Mouse (Mus musculus): ENCODE measurements around the gene Fkbp11. TPM values are rescaled to one million over a fixed set of nuclear protein-coding genes. Genes with fewer than 3 reads are reported as not detected.

The Fkbp11 gene
- polyA plus RNA-seq, 1 experiment: 59.6 TPM

DNA sequence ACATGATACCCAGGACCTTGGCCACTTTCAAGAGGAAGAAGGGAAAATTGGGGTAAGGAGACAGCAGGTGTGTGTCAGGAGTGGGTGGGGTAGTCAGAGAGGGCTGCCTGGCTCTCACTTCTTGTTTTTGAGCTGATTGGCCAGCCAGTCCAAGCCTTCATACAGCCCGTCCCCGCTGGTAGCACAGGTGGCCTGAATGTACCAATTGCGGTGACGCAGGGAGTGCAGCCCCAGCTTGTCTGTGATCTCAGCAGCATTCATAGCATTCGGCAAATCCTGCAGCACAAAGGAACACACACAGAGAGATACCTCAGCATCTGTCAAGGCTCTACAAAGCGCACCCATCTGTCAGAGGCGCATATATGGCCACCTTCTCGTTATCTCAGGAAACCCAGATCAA, 12.2 kb upstream of the Fkbp11 start:
- no peak for DNase-seq (ENCODE audit: low read depth)

DNA sequence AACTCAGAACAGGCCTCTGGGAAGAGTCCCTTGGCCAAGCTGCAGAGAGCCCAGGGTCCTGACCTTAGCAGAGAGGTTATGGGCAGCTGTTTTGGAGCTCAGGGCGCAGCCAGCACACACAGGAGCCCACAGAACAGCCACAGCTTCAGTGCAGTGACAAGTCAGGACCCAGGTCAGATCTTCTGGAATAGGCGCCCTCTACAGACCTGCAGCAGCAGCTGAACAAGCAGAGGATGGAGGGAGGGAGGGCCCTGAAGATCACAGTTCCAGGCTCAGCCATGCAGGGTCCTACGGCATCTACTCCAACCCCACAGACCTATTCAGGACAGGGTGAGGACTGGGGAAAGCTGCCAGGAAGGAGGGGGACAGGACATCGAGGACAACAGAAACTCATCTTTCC, 10.8 kb upstream of the Fkbp11 start:
- no peak for DNase-seq (ENCODE audit: low read depth)

DNA sequence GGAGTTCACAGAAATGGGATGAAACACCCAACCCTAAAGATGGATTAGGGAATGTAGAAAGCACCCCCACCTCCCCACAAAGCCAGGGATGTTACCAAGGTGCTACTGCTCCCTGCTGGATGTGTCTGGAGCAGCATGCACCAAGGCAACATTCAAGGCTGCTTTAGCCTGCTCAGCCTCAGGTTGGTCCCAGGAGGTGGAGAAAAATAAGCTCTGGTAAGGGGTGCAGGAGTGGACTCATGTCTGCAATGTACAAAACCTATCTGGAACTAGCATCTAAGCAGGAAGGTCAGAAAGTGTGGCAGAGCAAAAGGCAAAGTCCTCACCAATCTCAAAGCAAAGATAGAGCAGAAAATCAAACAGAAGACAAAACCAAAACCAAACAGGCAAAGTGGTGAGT, 9.9 kb upstream of the Fkbp11 start:
- no peak for DNase-seq (ENCODE audit: low read depth)

DNA sequence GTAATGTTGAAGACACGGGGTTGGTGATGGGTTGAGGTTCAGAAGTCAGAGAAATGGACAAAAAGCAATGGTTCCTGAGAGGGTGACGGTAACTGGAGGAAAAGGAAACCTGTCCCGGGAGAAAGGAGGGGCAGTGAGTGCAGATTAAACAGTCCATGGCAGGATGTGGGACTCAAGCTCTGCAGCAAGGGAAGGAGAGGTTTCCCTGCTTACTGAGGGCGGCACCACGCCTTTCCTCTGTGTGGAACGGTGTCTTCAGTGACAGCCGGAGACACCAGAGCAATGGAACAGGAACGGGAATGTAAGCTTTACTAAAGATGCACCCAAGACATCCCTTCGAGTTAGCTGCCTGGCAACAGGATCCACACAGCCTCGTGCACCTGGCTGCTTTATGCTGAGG, 8.5 kb upstream of the Fkbp11 start:
- no peak for DNase-seq (ENCODE audit: low read depth)

DNA sequence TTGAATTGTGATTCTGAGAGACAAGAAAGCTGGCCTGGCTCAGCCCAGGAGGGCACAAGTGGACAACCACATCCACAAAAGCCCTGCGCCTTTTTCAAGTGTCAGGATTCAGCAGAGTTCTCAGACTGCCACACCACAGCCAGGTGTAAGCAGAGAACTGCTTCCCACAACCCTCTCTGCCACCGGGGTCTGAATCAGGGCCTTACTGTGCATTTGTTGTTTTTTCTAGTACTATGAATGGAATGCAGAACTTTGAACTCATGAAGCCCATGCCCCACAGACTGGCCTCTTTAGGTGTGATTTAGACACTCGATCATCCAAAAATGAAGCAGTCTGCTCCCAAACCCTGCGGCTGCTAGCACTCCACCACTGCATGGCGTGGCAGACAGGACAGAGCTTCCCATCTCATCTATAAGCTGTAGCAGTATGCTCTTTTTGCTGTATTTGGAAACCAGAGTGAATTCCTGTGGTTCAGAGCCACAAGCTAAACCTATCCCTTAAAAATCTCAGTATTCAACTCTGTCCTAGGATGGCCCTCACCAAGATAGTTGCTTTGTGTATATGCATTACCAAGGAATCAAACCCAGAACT, 6.1 kb upstream of the Fkbp11 start:
- DNase-seq (ENCODE audit: low read depth): no peak

DNA sequence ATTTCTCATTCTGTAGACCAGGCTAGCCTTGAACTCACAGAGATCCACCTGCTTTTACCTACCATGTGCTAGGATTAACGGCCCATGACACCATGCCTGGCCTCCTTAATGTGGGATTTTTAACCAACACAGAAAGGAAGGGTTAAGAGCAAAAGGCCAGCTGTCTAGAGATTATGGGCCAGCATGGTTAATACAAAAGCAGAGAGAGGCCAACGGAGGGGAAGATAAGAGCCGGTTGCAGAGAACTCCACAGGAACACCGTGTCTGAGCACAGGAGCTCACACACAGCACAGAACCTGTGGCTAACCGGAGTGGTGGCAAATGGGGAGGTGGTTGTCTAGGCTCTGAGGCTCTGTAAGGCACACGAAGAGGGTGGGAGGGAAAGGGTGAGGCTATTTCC, 5.4 kb upstream of the Fkbp11 start:
- no peak for DNase-seq (ENCODE audit: low read depth)

DNA sequence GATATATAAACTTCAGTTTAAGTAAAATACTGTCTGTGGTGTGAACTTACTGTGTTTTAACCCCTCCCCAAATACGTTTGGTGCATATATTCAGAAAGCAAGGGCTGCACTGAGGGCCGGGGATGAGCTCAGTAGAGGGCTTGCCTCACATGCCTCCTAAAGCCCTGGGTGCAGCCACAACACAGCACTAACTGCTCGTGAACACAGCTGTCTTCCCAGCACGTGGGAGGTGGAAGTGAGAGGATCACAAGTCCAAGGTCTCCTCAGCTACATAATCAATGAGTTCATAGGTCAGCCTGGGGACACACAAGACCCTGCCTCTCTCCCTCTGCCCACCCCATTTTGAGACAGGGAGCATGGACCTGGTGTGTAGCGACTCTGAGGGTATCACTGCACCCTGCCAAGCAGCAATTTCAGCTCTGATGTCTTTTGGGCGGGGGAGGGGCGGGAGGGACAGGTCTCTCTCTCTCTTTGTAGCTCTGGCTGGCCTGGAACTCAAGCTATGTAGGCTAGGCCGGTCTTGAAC, 4.1 kb upstream of the Fkbp11 start:
- no peak for DNase-seq (ENCODE audit: low read depth)

DNA sequence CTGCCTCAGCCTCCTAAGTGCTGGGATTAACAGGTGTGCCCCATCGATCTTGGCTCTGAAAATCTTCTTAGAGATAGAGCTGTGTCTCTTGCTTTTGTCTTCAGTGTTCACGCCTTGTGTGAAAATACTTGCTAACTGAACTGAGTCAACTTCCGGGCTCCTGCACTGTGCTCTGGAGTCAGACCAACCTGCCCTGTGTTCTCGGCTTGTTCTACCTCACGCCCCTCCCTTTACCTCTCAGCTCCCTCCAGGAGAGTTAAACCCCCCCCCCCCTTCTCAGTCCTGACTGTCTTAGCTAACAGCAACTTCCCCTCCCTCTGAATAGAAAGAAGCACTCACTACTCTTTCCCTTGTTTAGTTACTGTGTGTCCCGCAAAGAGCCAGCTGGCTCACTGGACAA, 2.8 kb upstream of the Fkbp11 start:
- no peak for DNase-seq (ENCODE audit: low read depth)

DNA sequence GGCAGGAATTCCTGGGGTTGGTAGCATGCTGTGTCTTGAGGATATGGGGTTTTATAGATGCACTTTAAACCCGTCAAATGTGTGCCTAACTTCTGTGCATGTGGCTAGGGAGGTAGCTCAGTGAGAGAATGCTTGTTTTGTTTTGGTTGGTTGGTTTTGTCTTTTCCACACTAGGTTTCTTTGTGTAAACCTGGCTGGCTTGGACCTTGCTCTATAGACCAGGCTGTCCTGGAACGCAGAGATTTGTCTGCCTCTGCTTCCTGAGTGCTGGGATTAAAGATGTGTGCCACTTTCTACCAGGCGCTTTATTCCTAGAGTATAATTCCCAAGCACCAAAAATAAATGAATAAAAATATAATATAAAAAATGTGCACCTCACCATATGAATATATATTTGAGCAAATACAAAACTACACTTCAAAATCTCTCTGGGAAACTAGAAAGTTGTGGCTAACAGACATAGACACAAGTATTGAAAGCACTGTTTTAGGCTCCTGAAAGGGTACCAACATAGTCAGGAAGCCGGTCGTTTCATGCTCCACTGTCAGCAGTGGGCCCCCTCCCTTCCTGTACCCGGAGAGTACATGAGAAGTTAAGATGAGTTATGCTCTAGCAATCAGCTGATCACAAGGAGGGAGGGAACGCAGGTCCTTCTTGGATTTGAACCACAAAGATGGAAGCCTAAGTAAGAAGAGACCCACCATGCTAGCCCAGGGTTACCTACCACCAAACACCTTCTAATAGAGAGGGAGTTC, 2.0 kb upstream of the Fkbp11 start:
- DNase-seq (ENCODE audit: low read depth): no peak

DNA sequence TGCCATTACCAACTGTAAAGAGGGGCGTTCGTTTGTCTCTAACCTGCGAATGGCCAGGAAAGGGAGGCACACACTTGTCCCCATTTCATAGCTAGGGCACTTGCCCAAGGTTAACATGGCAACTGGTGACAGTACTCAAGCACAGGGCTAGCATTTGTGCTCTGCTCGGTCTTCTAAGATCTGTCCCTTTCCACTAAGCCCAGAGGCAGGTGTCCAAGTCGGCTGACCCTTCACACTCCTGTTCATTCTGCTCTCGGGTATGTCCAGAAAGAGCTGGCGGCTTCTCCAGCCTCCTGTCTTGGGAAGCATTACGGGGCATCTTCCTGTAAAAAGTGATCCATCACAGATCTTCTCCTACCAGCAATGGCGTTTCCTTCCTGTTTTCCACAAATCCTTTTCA, 368 bp upstream of the Fkbp11 start:
- DNase-seq (ENCODE audit: low read depth): no peak

DNA sequence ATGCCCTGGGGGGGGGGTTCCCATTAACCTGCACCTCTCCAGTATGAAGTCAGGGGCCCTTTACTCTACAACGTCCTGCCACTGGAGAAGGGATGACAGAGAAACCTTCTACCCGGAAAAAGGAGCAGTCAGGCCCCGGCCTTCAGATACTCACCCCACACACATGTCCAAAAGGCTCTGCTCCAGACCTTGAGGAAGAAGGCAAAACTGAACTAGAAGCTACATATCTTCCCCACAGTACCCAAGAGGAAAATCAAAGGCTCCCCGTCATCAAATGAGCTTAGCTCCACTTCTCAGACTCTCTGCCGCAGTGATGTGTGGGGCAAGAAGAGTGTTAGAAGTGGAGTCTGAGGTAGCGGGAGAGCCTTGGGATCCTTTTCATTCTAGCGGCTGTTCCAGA, 1.3 kb downstream of the Fkbp11 start:
- no peak for DNase-seq (ENCODE audit: low read depth)

DNA sequence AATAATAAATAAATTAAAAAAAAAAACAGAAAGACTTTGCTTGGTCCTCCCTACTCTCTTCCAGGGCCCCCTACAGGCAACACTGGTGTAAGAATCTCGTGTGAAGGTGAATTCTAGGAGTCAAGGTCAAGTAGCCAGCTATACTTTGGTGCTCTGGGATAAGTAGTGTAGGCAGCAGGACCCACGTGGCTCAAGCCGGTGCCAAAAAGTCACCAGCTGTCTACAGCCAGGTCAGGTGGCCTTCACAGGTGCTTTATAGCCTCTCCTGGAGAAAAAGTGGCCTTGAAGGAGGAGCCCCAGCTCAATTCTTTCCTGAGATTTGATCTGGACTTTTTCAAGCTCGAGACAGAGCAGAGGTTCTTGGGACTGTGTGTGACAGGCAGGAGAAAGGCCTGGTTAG, 1.9 kb downstream of the Fkbp11 start:
- DNase-seq (ENCODE audit: low read depth): no peak

DNA sequence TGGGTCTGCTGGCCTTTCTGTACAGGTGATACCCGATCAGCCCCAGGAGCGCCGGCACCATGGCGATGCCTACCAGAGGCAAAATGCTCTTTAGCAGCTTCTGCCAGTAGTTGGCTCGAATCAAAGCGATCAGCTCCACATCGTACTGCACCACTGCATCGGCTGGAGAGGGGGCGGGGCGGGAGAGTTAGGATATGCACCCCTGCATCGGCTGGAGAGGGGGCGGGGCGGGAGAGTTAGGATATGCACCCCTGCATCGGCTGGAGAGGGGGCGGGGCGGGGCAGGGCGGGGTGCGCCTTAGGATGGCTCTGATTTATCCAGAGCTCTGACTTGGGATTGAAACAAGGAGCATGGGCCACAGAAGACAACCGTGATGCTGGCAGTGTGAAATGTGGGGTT, 3.6 kb downstream of the Fkbp11 start:
- no peak for DNase-seq (ENCODE audit: low read depth)

DNA sequence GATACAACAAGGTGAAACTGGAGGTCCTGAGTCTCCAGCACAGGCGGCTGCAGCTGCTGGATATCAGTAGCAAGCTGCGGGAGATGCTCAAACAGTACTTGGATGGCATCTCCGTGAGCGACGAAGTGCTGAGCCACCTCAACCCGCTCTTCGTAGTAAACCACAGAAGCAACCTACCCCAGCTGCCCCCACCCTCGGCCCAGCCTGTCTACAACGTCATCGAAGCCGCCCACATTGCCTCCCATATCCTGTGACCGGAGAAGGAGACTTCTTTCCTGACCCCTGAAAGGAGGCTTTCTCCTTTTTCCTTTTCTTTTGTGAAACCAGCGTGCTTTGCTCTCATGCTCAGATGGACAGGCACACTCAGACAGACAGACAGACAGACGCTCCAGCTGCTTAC, 5.1 kb downstream of the Fkbp11 start:
- DNase-seq (ENCODE audit: low read depth): no peak

DNA sequence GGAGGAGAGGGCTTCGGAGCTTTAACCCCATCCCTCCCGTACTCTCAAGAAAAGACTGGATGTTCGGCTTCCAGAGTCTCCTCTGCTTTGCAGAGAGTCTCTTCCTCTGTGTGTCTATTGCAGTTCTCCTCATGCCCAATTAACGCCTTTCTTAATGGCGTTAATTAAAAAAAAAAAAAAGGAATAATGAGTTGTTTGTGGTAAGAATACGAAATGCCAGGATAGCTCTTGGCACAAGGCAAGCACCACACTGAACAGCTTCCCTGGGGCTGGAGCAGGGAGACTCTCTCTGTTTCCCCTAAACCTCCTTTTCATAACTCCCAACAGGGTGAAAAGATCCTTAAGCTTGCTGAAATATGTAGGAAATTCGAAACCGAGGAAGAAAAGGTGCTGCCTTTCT, 5.8 kb downstream of the Fkbp11 start:
- DNase-seq (ENCODE audit: low read depth): no peak

DNA sequence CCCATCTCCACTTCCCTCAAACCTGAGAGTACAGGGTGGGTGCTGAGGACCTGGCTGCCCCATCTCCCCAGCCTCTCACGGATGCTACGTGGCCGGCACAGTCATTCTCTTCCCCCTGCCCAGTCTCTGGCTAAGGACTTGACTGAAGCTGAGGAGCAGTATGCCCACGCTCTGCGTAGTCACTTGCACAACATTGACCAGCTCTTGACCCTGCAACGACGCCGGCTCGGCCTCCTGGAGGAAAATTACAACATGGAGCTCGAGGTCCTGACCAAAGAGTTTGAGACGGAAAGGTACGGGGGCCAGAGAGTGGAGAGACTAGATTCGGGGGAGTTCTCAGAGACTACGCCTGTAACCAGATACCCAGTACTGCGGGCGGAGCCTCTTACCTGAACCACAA, 10.7 kb downstream of the Fkbp11 start:
- no peak for DNase-seq (ENCODE audit: low read depth)

DNA sequence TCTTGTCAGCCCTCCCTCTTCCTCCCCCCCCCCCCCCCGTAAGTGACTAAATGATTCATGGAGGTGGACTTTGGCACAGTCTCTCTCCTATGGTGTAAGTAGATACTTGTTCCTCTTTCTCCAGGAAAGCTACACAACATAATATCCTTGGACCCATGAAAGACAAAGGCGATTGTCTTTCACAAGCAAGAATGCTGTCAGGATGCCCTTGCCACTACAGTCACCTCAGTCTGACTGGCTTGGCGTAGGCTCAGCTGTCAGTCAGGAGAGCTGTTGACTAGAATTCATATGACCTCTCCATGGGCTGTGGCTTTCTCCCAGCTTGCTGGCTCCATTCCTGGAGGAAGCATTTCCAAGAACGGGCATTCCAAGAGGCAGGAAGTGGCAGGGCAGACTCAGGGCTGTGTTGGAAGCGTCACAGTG, 13.8 kb downstream of the Fkbp11 start:
- DNase-seq (ENCODE audit: low read depth): peak; percentile 23

DNA sequence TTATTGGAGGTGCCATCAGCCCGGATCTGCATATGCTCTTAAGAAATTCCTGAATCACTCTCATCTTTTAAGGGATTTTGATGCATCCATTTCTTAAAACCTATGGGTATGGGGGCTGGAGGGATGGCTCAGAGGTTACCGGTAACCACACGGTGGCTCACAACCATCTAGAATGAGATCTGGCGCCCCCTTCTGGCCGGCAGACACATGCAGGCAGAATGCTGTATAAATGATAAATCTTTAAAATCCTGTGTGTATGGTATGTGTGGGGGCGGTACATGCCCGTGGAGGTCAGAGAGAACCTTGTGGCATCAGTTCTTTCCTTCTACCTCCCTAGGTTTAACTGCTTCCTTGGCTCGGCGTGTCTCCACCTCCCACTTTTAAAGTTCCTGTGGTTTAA, 17.6 kb downstream of the Fkbp11 start:
- DNase-seq (ENCODE audit: low read depth): no peak

DNA sequence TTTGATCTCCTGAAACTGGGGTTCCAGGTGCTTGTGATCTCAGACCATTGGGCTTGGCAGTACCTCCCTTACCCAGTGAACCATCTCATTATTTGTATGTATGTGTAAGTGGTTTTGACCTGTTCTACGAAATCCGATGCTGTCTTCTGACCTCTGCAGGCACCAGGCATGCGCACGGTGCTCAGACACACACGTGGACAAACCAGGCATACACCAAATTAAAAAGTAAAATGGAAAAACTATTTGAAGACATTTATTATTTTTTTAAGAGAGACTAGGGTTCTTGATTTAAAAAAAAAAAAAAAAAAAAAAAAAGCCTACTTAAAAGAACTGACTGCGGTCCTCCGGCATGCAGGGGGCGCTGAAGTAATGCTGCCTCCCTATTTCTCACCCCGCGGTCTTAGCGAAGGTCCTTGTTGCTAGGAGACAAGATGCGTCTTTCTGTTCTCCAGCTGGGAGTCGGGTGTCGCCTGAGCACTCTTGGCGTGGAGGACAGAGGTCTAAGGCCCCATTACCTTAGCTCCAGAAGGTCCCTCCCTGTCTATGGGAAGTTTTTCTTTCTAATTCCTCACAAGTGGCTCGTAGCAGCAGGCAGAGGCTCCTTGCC, 20.1 kb downstream of the Fkbp11 start, which contains the start of gene Ccdc65:
Gene Ccdc65 (plus strand): TSS at position 442 of the 607 bp plus-strand sequence.
- DNase-seq (ENCODE audit: low read depth): no peak

DNA sequence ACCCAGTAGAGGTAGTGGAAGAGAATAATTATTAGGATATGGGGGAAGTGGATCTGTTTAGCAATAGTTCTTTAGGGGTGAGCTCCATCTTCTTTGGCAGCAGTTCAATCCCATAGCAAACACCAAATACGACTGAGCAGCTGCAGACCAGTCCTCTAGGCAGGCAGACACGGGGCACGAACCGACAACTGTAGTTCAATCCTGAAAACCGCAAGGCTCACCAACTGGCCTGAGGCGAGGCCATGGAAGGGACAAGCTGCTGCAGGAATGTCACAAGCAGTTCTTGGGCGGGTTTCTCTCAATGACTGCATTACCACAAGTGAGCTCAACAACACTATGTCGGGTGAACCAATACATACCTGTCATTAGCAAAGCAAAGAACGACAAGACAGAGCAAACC, 23.7 kb downstream of the Fkbp11 start:
- no peak for DNase-seq (ENCODE audit: low read depth)

DNA sequence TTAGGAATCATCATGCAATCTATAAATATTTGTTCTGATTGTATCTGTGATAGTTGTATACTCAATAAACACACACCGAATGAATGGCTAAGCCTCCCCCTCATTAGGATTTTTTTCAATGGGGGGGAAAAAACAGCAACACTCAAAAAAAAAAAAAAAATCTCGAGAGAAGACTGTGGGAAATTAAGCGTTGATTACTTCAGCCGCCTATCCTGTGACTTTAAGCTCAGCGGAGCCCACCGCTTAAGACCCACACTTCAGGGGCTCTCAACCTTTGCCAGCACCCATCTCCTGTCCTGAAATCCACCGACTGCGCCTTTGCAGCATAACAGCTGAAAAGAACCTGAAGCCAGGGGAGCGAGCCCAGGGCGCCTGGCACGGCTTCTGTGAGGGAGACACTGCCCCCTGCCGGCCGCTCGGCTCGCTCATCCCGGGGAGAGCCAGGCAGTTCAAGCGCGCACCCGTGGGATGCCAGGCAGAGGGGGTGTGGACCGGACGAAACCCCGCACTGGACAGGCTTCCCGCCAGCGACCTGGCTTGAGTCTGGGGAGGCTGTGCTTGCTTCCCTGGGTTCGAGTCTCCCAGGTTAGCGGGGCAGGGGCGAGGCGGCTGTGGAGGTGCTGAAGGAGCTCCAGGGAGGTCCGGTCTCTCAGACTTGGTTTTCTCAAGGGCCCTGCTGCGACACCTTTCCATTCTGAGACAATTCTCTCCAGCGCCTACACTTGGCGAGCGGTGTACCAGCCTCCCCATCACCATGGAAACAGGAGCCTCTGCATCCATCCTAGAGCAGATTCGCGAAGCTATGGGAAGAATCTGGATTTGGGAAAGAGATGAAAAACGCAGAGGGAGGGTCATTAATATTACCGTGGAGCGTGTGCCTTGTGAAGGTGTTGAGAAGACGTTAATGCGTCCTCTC, 28.6 kb downstream of the Fkbp11 start:
- DNase-seq (ENCODE audit: low read depth): no peak

DNA sequence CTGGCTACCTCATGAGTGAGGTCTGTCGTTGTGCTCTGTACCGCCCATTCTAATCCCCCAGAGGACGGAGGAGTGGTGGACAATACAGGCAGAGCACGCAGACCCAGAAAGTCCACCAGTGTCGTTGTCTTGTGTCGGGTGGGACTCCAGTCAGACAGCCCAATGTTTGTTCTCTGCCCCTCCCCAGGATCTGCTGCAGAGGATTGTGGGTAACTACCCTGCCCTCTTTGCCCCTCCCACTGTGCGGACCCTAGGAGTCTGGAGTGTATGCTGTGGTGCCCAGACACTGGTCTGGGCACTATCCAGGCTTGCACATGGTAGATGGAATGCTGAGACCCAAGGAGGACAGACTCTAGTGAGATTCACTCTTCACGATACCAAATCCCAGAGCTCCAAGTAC, 31.8 kb downstream of the Fkbp11 start:
- no peak for DNase-seq (ENCODE audit: low read depth)
